Mouse (Mus musculus) embryo, embryonic 10 days (tissue): ENCODE measurements around the gene Camp.

Experiments used
- DNase-seq: peaks from one replicate; pipeline ENCODE4 v3.0.0-alpha.2; 2015; ENCODE audit warnings: low spot score

Gene Camp

DNA sequence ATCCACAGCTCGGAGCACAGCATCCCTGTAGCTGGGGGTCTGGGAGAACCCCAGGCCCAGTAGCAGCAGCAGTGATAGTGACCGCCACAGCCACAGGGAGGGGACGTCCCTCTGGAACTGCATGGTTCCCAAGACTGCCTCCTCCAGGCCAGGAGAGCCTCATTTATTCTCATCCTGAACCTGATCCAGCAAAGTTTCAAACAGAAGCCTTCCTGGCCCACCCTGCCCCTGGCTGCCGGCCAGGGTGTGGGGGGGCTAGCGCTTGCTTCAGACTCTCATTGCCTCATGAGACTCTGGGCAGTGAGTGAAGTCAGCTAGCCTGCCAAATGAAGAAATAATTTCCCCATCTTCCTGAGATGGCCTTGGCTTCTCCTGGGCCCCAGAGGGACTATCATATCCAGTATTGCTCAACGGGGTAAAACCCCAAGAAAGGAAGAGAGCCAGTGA is at the start of gene Camp:
Gene Camp, minus strand, starts transcription at position 306 of the 447 bp plus-strand sequence.
- DNase-seq, result no peak

DNA sequence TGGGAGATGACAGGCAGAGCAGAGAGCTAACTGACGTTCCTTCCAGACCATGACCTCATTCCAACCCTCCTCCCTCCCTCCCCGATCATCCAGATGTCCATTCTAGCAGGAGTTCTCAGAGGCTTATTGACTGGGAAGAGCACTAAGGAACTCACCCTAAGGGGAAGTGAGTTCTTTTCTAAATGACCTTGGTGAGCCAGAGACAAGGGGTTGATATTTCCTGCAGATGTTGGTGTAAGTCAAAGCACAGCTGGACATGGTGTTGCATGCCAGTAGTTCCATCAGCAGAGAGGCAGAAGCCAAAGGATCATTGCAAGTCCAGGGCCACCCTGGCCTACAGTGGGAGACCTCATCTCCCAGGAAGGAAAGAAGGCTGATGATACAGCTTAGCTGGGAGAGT is 48.6 kb upstream of the Camp start:
- no peak for DNase-seq

- DNase-seq, result no peak
Measured at GRCm38 (mm10) chr9:109896253-109897150, 47.1 kb upstream of the Camp start.

DNA sequence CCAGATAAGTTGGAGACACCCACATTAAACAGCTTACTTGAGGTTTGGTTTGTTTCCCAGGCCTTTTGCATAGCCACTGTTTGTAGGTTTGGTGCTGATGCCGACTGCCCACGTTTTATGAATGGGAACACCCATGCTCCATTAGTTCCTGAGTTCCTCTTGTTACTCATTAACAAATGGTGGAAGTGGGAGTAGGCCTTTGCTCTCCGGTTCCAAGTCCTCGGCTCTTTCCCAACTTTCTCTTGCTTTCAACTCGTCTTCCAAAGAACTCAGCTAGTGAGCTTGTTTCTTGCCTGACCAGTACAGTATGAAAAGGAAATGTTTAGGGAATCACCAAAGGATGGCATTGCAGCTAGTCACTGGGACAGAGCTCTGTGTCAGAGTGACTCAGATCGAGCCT is 46.2 kb upstream of the Camp start:
- DNase-seq, result no peak

DNA sequence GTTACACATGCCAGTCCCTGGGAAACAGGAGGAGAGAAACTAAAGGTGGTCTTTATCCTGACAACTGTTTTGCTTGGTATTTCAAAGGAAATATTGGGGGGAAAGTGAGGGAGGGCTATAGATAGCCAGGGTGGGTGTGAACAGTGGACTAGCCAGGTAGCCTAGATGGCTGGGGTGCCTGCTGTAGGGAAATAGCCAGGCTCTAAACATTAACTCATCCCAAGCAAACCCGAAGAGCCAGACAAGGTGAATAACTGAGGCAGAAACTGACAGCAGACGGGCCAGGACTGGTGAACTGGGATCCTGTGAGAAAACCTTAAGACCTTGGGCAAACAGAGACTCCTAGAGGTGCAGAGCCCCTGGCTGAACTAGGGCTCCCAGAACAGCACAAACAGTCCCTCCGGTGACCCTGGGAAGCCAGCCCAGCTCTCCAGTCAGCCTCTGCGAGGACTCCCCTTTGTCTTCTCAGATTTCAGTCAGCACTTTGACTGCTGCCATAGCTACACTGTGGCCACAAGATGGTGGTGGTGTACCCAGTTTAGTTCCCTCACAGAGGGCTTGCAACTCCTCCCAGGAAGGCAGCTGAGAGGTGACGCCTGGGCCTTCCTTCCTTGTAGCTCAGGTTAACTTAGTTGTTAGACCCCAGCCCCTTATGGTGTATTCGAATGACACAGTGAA is 45.1 kb upstream of the Camp start:
- DNase-seq, result peak; percentile 93

GRCm38 (mm10) chr9:109892651-109893250 is 43.3 kb upstream of the Camp start:
- DNase-seq, result peak; percentile 83

GRCm38 (mm10) chr9:109891501-109891900 is 42.1 kb upstream of the Camp start:
- DNase-seq, result no peak

GRCm38 (mm10) chr9:109887321-109887720 is 37.9 kb upstream of the Camp start:
- DNase-seq, result no peak

- no peak for DNase-seq
Measured at GRCm38 (mm10) chr9:109886259-109886658, 36.8 kb upstream of the Camp start.

DNA sequence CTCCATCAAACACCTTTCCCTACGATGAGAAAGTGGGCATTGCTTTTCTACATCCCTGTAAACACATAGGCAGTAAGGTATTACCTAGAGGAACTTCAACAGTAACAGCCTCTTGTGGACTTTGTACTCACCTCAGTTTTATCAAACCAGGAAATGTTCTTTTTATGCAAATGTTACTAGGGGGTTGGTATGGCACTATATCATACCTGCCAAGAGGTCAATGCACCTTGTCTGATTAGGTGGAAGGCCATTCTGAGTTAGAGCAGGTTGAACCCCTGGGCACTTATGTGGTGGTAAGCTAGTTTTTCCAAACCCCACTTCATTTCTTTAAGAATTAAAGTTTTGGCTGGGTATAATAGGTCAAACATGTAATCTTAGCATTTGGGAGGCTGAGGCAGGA is 29.9 kb upstream of the Camp start:
- DNase-seq, result no peak

DNA sequence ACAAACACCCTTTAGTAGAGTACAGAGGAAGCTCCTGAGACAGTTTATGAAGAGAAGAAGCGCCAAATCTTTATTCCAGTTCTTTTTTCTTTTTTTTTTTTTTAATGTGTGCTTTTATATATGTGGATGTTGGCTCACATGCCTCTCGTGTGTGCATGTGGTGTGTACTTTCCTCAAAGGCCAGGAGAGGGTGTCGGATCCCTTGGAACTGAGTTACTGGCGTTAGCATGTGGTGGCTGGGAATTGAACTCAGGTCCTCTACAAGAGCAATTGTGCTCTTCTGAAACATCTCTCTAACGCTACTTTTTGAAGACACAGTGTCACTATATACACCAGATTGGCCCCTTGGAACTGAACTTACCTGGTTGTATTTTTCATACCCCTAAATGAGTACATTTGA is 28.2 kb upstream of the Camp start:
- peak; percentile 38 for DNase-seq

- DNase-seq, result no peak
Measured at GRCm38 (mm10) chr9:109876756-109877155, 27.3 kb upstream of the Camp start.

- DNase-seq, result peak; percentile 43
Measured at GRCm38 (mm10) chr9:109875695-109876601, 26.5 kb upstream of the Camp start.

GRCm38 (mm10) chr9:109874797-109875691 is 25.6 kb upstream of the Camp start, which contains the start of gene Cdc25a:
Gene Cdc25a, plus strand, starts transcription at chr9:109875579.
- peak; percentile 99 for DNase-seq

DNA sequence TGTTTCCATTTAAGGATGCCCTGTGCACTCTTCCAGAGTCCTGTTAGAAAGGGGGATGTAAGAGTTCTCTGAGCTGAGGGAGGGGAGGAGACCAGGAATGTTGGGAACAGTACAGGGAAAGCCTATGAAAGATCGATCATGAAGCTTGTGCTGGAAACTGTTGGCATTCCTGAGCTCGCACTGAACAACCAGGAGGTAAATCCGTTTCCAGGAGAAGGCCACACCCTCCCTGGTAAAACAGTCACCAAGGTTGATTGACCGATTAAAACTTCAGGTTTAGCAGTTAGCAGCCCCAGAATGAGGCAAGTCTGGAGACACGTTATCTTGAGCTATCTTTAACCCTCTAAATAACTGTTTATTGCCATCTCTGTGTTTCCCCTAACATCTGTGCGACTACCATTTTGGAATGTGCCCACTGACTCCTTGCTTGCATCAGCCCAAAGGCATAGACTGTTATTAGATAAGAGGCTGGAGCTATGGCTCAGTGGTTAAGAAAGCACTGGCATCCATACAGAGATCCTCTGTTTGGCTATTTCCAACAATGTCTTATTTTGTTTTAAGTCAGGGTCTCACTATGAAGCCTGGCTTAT is 21.7 kb upstream of the Camp start:
- DNase-seq, result no peak

DNA sequence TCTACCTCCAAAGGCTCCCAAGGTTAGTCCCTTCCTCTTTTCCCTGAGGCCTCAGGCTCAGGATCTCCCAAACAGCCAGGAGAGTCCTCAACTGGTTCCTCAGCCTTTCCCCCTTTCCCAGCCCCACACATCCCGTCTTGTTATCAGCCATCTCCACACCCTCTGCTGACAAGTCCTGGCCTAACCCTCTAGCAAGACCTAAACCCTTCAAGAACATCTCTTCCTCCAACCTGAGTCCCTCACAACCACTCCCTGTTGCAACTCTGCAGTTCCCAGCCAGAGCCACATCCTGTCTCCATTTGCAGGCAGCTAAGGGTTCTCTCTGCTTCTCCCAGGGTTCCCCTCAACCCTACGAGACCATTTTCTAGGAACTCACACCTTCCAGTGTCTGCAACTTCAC is 16.8 kb upstream of the Camp start:
- no peak for DNase-seq

GRCm38 (mm10) chr9:109863085-109863484 is 13.7 kb upstream of the Camp start:
- DNase-seq, result no peak

DNA sequence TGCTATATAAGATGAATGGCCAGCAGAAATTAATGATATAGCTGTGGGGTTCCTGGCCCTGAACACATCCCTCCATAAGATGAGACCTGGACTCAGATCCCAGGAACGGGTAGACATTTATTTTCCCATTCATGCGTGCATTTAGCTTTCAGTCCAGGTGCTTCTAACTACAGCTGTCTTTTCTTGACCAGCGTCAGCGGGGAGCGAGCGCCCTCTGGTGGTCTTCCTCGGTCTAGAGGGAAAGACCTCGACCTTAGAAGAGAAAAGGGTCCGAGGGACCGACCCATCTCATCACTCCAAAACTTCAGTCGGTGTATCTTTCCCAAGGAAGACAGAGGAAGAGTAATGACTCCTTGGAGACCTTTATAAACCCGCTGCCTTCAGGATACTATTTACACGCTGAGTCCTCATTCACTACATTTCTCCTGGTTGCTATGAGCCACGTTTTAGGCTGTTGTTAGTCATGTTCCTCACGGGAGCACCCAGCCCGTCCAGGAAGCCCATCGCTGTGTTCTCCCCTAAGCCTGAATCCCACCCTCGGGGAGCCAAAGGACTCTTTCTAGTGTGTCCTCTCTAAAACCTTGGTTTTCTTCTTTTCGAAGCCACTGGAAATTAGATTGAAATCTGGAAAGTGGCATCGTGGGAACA is 13.1 kb upstream of the Camp start:
- DNase-seq, result peak; percentile 82

DNA sequence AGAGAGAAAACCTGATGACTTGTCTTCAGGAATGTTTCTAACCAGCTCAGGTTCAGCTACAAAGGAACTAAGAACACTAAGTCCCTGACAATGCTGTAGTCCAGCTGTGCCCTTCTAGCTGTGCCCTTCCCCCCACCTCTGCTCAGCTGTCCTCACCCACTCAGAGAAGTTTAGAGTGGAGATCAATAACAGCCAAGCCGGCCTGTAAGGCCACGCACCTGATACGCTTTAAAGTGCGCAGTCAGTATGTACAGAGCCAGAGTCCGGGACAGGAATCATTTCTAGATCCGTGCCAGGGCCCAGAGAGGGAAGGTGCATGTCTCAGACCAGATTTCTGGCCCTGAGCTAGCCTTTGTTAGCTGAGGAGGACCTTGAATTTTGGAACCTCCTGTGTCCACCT is 6.5 kb upstream of the Camp start:
- no peak for DNase-seq

- DNase-seq, result no peak
Measured at GRCm38 (mm10) chr9:109854341-109854740, 4.9 kb upstream of the Camp start.
